Comparison of ENCODE assay signal across 9 mouse cellular contexts in genomic region chr9:44986242-44986781, GRCm38 (mm10). TPM values are rescaled to one million over a fixed set of nuclear protein-coding genes. Genes with fewer than 3 reads are reported as not detected.
DNase-seq lines count a peak whose midpoint lies in the region; ATAC-seq and TF ChIP-seq lines count a peak whose summit lies in the region.
"Had no signal": no experiment of that assay in that cellular context is flagged by ENCODE, and none has a peak within 500 bp of the region (broad histone marks: within the 10 kb centered on the region; RNA-seq: fewer than 3 reads in every experiment).

No protein-coding gene starts in this region.

- WGBS in midbrain, postnatal 0 days: 47% methylated on average over 14 of the region's 14 CpGs
- WGBS in midbrain, embryonic 13.5 days: 49% methylated on average over 14 of the region's 14 CpGs
- WGBS in heart, embryonic 14.5 days: 56% methylated on average over 14 of the region's 14 CpGs

- H3K9me3 ChIP-seq in midbrain, postnatal 0 days (ENCODE audit: low read length): no peaks in the 10 kb centered on the region
- no peaks in the 10 kb centered on the region for H3K9me3 ChIP-seq in midbrain, embryonic 13.5 days
- no peaks in the 10 kb centered on the region for H3K9me3 ChIP-seq in heart, embryonic 14.5 days (ENCODE audit: control insufficient read depth, low read length)
- H3K9me3 ChIP-seq: neural tube, embryonic 13.5 days had no signal

- H3K9ac ChIP-seq in midbrain, postnatal 0 days (replicated peaks; ENCODE audit: low read length, poor library complexity, severe bottlenecking): no peak overlapping the region
- no peak overlapping the region for H3K9ac ChIP-seq in midbrain, embryonic 13.5 days (replicated peaks)
- no peak overlapping the region for H3K9ac ChIP-seq in heart, embryonic 14.5 days (ENCODE audit: low read length)
- H3K9ac ChIP-seq: neural tube, embryonic 13.5 days had no signal

- no peak for ATAC-seq in midbrain, postnatal 0 days (ENCODE audit: low FRiP score)
- no peak for ATAC-seq in midbrain, embryonic 13.5 days
- no peak for ATAC-seq in heart, embryonic 14.5 days (ENCODE audit: insufficient number of reproducible peaks, insufficient read depth, low FRiP score, low read depth)

- peak overlapping the region; percentile 5; the same call in 1 of the 2 replicates for H3K4me2 ChIP-seq in midbrain, postnatal 0 days (ENCODE audit: low read depth, low read length, poor library complexity, severe bottlenecking)
- no peak overlapping the region for H3K4me2 ChIP-seq in midbrain, embryonic 13.5 days (replicated peaks)
- peak overlapping the region; percentile 29 for H3K4me2 ChIP-seq in heart, embryonic 14.5 days (ENCODE audit: low read length)
- H3K4me2 ChIP-seq: neural tube, embryonic 13.5 days had no signal

- no peak overlapping the region for H3K4me3 ChIP-seq in midbrain, postnatal 0 days (ENCODE audit: low read depth, low read length)
- H3K4me3 ChIP-seq in midbrain, embryonic 13.5 days (replicated peaks): no peak overlapping the region
- H3K4me3 ChIP-seq in heart, embryonic 14.5 days (ENCODE audit: control insufficient read depth in 1 of 2, insufficient read depth in 1 of 2, low read depth in 1 of 2, low read length in 2 of 2): no peak overlapping the region
- H3K4me3 ChIP-seq: neural tube, embryonic 13.5 days had no signal

- TF ChIP-seq CTCF in midbrain, postnatal 0 days (IDR thresholded peaks at IDR 0.05): no peak

- DNase-seq in midbrain, postnatal 0 days (ENCODE audit: low spot score): no peak
- DNase-seq in lung, postnatal 14 days: peak; percentile 26
- DNase-seq in thymus, postnatal 14 days: peak; percentile 88
- no peak for DNase-seq in urinary bladder, adult 18-20 months (ENCODE audit: low spot score in 2 of 2)
- no peak for DNase-seq in cerebellum, postnatal 10 days
- DNase-seq in layer of hippocampus, postnatal 36 days: no peak

- no peaks in the 10 kb centered on the region for H3K4me1 ChIP-seq in midbrain, postnatal 0 days (ENCODE audit: insufficient read depth, low read length)
- H3K4me1 ChIP-seq in midbrain, embryonic 13.5 days (replicated peaks): no peaks in the 10 kb centered on the region
- H3K4me1 ChIP-seq in heart, embryonic 14.5 days (ENCODE audit: control insufficient read depth in 2 of 2, insufficient read depth in 2 of 2, low read length in 2 of 2): peaks cover 2 to 6% of the 10 kb centered on the region in 2 experiments; a peak in 1 of 4 replicates
- H3K4me1 ChIP-seq: neural tube, embryonic 13.5 days had no signal

- no peaks in the 10 kb centered on the region for H3K27me3 ChIP-seq in midbrain, postnatal 0 days (ENCODE audit: insufficient read depth, low read length)
- no peaks in the 10 kb centered on the region for H3K27me3 ChIP-seq in midbrain, embryonic 13.5 days
- H3K27me3 ChIP-seq in heart, embryonic 14.5 days (ENCODE audit: control insufficient read depth, insufficient read depth, low read length): no peaks in the 10 kb centered on the region
- H3K27me3 ChIP-seq: neural tube, embryonic 13.5 days had no signal

- no peaks in the 10 kb centered on the region for H3K36me3 ChIP-seq in midbrain, postnatal 0 days (ENCODE audit: insufficient read depth, low read length)
- H3K36me3 ChIP-seq in midbrain, embryonic 13.5 days: no peaks in the 10 kb centered on the region
- no peaks in the 10 kb centered on the region for H3K36me3 ChIP-seq in heart, embryonic 14.5 days (ENCODE audit: control insufficient read depth, insufficient read depth, low read length)
- H3K36me3 ChIP-seq: neural tube, embryonic 13.5 days had no signal

- no peak overlapping the region for H3K27ac ChIP-seq in midbrain, postnatal 0 days (ENCODE audit: low read depth, low read length)
- no peak overlapping the region for H3K27ac ChIP-seq in midbrain, embryonic 13.5 days
- H3K27ac ChIP-seq in heart, embryonic 14.5 days (replicated peaks in 1 of 2; ENCODE audit: control insufficient read depth in 1 of 2, insufficient read depth in 1 of 2, low read depth in 2 of 2, low read length in 2 of 2): no peak overlapping the region
- H3K27ac ChIP-seq: neural tube, embryonic 13.5 days had no signal

RNA-seq across cellular contexts. Expression of gene Cd3d, which starts 4.7 kb away (rescaled TPM):
- not detected in 2 replicates for total RNA-seq in midbrain, postnatal 0 days (2014; rRNA removed)
- not detected in 2 replicates for polyA plus RNA-seq in midbrain, postnatal 0 days (2015; fragmentation: Nextera tagmentation; extraction: Ambion mirVana)
- not detected in 2 replicates for polyA plus RNA-seq in midbrain, embryonic 13.5 days (2015; fragmentation: Nextera tagmentation; extraction: Ambion mirVana)
- not detected in 2 replicates for polyA plus RNA-seq in heart, embryonic 14.5 days (2014; fragmentation: Nextera tagmentation; extraction: Ambion mirVana)
- total RNA-seq in layer of hippocampus, postnatal 36 days (2021): not detected
- polyA plus RNA-seq: neural tube, embryonic 13.5 days had no signal

RNA-seq across cellular contexts. Expression of gene Cd3g, which starts 6.1 kb away (rescaled TPM):
- not detected in 2 replicates for total RNA-seq in midbrain, postnatal 0 days (2014; rRNA removed)
- not detected in 2 replicates for polyA plus RNA-seq in midbrain, postnatal 0 days (2015; fragmentation: Nextera tagmentation; extraction: Ambion mirVana)
- not detected in 2 replicates for polyA plus RNA-seq in midbrain, embryonic 13.5 days (2015; fragmentation: Nextera tagmentation; extraction: Ambion mirVana)
- polyA plus RNA-seq in heart, embryonic 14.5 days (2014; fragmentation: Nextera tagmentation; extraction: Ambion mirVana): 0.20 TPM in 1 of 2 replicates, not detected in the other
- total RNA-seq in layer of hippocampus, postnatal 36 days (2021): not detected
- polyA plus RNA-seq: neural tube, embryonic 13.5 days had no signal

RNA-seq across cellular contexts. Expression of gene Ube4a, which starts 20.9 kb away (rescaled TPM):
- 51.9 and 62.2 TPM in 2 replicates for total RNA-seq in midbrain, postnatal 0 days (2014; rRNA removed)
- 26.4 and 26.7 TPM in 2 replicates for polyA plus RNA-seq in midbrain, postnatal 0 days (2015; fragmentation: Nextera tagmentation; extraction: Ambion mirVana)
- 36.9 and 39.5 TPM in 2 replicates for polyA plus RNA-seq in midbrain, embryonic 13.5 days (2015; fragmentation: Nextera tagmentation; extraction: Ambion mirVana)
- polyA plus RNA-seq in heart, embryonic 14.5 days (2014; fragmentation: Nextera tagmentation; extraction: Ambion mirVana): 21.7 and 25.7 TPM in 2 replicates
- total RNA-seq in layer of hippocampus, postnatal 36 days (2021): 10 to 100 TPM; 72.1 to 78.3 TPM

RNA-seq across cellular contexts. Expression of gene Cd3e, which starts 23.1 kb away (rescaled TPM):
- total RNA-seq in midbrain, postnatal 0 days (2014; rRNA removed): not detected in 2 replicates
- 0.11 and 0.15 TPM in 2 replicates for polyA plus RNA-seq in midbrain, postnatal 0 days (2015; fragmentation: Nextera tagmentation; extraction: Ambion mirVana)
- polyA plus RNA-seq in midbrain, embryonic 13.5 days (2015; fragmentation: Nextera tagmentation; extraction: Ambion mirVana): not detected in 2 replicates
- not detected in 2 replicates for polyA plus RNA-seq in heart, embryonic 14.5 days (2014; fragmentation: Nextera tagmentation; extraction: Ambion mirVana)
- not detected for total RNA-seq in layer of hippocampus, postnatal 36 days (2021)

RNA-seq across cellular contexts. Expression of gene Mpzl2, which starts 53.3 kb away (rescaled TPM):
- 3.1 and 5.6 TPM in 2 replicates for total RNA-seq in midbrain, postnatal 0 days (2014; rRNA removed)
- polyA plus RNA-seq in midbrain, postnatal 0 days (2015; fragmentation: Nextera tagmentation; extraction: Ambion mirVana): 4.0 and 4.4 TPM in 2 replicates
- polyA plus RNA-seq in midbrain, embryonic 13.5 days (2015; fragmentation: Nextera tagmentation; extraction: Ambion mirVana): 0.30 and 0.36 TPM in 2 replicates
- 0.59 and 1.1 TPM in 2 replicates for polyA plus RNA-seq in heart, embryonic 14.5 days (2014; fragmentation: Nextera tagmentation; extraction: Ambion mirVana)
- 1 to 10 TPM in 1 of 2 experiments, under 1 TPM in 1; 0.42 to 1.1 TPM for total RNA-seq in layer of hippocampus, postnatal 36 days (2021)

Comparison
In these comparisons a context has a peak if more than half of its experiments do, and no peak if none do; other contexts are left out.
1. DNase-seq: peak in lung, postnatal 14 days (single experiment) and thymus, postnatal 14 days (single experiment); none in midbrain, postnatal 0 days (single experiment), urinary bladder, adult 18-20 months (0 of 2), cerebellum, postnatal 10 days (0 of 2) and layer of hippocampus, postnatal 36 days (0 of 2).